Mouse (Mus musculus) cortical plate, adult 2 months (tissue): ENCODE data around the gene Srpk2.

Experiments used
- CTCF ChIP-seq: fragments of 200-500 bp; IDR thresholded peaks from 2 replicates; pipeline ENCODE4 v1.5.1; 2011; ENCODE audit warnings: mild to moderate bottlenecking, control low read depth, low read length; ENCODE audit not compliant: insufficient read depth; ENCODE audit errors: extremely low read depth
- POLR2A ChIP-seq: fragments of 200-500 bp; IDR thresholded peaks from 2 replicates; pipeline ENCODE4 v1.6.1; 2011; ENCODE audit warnings: mild to moderate bottlenecking, low read length, control low read depth; ENCODE audit not compliant: insufficient read depth; ENCODE audit errors: extremely low read depth

DNA sequence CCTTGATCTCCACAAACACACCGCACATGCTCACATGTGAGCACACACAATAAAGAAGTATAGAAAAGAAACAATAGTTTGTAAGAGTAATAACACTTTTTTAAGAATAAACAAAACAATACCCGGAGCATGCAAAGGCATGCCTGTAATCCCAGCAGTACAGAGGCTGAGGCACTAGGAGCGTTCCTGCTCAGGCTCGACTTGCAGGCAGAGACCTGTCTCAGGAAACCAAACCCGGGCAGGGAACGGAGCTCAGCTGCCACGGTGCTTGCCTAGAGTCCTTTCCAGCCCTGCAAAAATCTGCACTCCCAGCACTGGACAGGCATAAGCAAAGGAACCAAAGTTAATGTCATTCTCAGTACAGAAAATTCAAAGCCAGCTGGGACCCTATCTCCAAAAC, 32.1 kb downstream of the Srpk2 start:
- TF ChIP-seq CTCF (no peak), POLR2A (no peak)
